Mouse (Mus musculus) c-Kit-positive CD71-negative TER-119-negative erythroid progenitor cells, embryonic 14.5 days (primary cell): ENCODE data around the gene Serpinb1b.
A peak's percentile ranks its signal among the peaks of the same experiment; 100 is the strongest.
"Not testable (repeated sequence)": the region's sequence is repeated elsewhere in the genome, so short reads cannot be mapped to it uniquely, and the experiment has no call there.

ENCODE experiments used
- DNase-seq: peaks from one replicate; pipeline ENCODE4 v3.0.0-alpha.2; 2013; ENCODE audit warnings: low read depth

Serpinb1b gene

DNA sequence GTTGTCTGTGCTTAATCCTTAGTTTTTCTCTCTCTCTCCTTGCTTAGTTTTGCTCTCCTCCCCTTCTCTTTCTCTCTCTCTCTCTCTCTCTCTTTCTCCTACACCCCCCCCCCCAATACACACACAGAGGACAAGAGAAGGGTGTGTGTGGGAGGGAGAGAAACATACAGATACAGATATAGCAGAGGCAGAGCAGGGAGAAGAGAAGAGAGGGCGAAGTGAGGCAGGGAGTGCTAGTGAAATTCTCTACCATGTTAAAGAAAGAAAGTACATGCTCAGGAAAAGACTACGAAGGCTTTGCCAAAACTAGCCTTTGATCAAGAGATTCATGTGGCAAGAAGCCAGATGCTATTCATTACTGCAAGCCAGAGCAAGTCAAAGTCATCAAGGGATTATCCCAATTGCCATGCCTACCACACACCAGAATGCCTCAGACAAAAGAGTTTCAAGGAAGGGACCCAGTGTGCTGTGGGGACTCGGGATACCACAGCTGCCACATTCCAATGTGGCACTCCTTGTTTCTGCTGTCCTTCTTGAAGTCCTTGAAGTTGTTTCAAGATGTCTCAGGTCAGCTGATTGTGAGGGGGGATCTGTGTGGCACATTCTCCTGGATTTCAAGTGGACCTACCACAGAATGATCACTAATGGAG, at the start of gene Serpinb1b:
Serpinb1b (plus strand) TSS at position 520 of the 650 bp plus-strand sequence.
- no peak for DNase-seq

DNA sequence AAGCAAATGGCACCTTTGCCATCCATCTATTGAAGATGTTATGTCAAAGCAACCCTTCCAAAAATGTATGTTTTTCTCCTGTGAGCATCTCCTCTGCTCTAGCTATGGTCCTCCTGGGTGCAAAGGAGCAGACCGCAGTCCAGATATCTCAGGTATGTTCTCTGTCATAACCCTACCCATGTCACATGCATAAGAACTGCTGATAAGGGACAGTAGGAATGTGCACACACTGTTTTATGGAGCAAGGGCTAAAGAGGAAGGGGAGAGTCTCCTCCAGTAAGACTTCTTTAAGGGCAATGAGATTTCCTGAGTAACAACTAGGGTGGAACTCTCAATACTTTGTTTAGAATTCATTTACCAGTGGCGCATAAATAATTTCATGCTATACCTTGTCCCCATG, 48.9 kb upstream of the Serpinb1b start:
- not testable (repeated sequence) for DNase-seq

DNA sequence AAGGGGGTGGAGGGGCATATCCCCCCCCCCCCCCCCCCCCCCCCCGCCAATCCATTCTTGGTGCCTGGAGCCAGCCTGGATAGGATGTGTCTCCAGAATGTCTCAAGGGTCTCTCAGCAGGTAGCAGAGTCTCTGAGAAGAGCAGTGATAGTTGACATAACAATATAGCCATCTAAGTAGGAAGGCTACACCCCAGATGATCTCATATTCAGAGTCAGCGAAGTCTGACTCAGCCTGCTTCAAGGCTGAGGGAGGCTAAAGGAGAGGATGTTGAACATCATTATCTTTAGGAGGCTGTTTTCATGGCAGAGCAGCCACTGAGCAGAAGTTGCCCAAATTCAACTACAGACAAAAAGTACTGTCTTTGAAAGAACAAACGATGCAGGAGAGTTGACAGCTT, 48.1 kb upstream of the Serpinb1b start:
- DNase-seq = no peak

DNA sequence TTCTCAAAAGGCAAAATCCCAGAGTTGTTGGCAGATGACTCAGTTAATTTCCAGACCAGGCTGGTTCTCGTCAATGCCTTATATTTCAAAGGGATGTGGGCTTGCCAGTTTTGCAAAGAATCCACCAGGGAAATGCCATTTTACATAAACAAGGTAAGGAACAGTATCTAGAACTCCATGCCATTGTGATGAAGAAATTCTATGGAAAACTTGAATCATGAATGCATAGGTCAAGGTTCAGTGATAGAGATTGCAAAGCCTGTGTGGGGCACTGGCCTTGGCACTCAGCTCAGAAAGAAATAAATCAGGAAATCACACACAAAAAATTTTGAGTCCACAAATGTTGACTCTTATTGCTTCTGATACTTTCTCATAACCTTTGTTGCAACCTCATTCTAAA, 42.9 kb upstream of the Serpinb1b start:
- no peak for DNase-seq

DNA sequence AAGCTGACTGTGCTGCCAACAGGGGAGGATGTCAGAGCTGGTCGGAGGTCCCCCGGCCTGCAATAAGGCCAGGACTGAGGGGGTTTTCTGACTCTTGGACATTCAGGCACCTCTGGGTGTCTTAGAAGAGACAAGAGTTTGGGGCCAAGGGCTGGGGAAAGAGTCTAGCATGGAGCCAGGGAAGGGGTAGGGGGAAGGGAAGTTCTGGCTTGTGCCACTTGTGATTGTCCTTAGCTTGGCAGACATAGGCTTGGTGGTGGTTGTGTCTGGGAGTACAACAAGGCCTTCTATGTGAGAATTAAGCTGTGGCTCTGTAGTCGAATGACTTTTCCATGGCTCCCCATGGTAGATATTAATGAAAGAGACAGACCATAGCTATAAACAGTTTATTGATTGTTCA, 34.8 kb upstream of the Serpinb1b start:
- no peak for DNase-seq

DNA sequence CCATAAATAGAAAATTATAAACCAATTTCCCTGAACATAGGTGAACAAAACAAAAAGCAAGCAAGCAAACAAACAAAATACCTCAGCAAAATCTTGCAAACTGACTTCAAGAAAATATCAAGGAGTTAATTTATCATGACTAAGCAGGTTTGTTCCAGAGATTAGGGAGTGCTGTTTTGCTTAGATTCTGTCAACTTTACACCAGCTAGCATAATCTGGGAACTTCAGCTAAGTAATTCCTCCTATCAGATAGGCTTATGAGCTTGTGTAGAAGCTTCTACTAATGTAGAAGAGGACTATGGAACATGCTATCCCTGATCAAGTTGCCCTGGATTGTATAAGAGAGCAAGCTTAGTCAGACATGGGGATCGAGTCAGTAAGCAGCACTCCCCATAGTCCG, 31.1 kb upstream of the Serpinb1b start:
- no peak for DNase-seq

DNA sequence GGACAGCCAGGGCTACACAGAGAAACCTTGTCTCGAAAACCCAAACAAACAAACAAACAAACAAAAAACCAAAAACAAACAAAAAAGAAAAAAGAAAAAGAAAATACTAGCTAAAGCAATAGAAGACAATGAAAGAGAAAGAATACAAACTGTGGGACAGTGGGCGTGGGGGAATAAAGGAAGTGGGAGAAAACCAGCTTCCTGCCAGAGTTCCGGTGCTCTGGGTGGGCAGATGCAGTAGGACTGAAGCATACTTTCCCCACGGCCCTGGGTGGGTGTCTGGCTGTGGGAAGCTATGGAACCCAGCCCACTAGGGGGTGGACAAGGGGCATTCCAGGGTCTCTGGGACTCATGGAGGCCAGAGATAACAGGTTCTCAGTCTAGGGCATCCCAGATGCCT, 30.2 kb upstream of the Serpinb1b start:
- DNase-seq = no peak

DNA sequence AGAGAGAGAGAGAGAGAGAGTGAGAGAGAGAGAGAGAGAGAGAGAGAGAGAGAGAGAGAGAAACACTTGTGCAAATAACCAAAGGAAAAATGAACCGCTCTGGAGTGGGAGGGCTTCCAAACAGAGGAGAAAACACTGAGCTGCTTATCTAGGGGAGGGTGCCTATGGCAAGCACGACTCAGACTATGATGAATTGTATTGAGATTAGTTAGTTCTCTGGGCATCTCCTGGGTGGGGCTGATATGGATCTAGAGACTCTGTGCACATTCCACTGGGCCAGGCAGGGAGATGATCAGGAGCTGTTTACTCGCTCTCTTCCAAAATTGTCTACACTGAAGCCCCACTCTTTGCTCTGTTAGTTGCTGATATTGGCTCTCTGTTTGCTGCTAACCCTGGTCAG, 26.7 kb upstream of the Serpinb1b start:
- DNase-seq = no peak

DNA sequence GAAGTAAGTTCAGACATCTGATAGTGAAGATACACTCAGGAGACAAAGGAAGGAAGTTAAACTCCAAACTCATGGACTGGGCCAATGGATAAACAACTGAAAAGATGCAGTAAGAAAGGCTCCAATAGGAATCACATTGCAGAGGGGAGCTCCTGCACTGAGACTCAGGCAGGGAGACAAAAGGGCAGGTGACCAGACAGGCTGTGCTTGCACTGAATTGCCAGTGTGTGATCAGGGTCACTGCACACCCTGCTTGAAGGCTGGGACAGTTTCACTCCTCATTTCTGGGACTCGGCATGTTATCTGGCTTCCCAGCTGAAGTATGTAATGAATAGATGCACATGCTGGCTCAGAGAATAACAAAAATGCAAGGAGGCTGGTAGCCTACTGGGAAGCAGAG, 15.3 kb upstream of the Serpinb1b start:
- DNase-seq = no peak

DNA sequence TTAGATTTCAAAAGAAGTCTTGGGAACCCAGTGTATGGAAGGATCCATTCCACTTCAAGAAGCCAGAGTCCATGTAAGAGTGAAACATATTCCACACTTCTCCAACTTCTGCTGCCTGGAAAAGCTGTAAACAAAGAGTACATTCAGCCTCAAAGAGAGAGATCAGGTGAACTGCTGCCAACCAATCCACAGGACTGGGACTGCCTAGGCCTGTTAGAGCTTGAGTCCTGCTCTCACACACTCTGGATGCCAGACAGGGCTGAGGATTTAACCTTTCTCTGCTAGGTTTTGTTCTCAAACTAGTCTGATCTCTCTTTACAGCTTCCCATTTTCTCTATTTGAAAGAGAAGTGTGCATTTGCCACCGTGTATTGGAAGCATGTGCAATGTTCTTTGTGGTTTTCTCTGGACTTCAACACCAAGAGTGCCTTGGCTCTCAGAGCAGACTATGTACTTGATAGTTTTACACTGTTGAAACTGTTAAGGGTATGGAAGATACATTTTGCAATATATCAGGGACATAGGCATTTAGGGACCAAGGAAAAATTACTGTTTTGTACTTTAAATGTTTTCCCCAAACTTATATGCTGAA, 10.9 kb upstream of the Serpinb1b start:
- DNase-seq = no peak

DNA sequence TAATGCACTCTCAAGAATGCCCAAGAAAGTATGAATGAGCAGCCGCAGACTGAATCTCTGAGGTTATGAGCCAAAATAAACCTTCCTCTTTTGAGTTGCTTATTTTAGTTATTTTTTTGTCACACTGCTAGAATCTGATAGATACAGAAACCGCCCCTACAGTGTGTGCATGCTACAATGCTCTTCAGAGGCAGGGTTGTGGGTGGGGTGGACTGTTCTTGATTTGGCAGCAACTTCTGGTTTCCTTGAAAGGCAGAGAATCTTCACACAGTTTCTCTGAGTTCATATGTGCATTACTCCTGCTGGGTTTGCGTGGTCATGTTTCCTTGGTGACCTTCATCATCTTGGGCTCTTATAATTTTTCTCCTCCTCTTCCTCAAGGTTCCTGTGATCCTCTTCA, 10.2 kb upstream of the Serpinb1b start:
- no peak for DNase-seq

DNA sequence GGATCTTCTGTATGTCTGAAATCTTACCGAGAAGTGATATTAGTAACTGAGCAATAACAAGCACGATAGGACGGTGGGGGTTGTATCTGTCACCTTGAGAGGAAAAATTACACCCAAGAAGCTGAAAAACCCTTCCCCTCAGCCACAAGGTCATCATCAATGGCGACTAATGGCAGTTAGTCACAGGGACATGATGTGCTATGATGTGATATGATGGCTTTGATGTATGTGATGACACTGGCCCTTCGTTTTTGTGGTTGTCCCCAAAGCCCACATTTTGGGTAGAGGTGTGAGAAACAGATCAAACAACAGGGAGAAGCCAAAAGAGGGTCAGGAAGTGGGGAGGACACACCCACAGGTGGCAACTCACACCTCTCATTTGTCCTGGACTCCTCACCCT, 6.6 kb upstream of the Serpinb1b start:
- no peak for DNase-seq

DNA sequence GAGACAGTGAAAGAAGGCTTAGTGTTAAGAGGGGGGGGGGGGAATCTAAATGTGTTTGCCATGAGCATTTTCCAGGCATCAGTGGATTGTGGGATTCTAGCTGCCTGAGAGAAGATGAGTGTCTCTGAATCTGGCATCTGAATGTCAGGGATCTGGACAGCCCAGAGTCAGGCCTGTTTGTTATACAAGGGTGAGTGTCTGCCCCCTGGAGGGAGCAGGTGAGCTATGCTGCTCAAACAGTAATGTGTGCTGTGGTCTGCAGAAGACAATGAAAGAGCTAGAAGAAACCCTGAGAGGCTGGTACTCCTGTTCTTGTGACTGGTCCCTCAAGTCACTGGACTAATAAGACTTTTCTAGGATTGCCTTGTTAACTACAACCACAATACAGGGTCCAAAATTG, 4.3 kb upstream of the Serpinb1b start:
- peak; percentile 28 for DNase-seq

DNA sequence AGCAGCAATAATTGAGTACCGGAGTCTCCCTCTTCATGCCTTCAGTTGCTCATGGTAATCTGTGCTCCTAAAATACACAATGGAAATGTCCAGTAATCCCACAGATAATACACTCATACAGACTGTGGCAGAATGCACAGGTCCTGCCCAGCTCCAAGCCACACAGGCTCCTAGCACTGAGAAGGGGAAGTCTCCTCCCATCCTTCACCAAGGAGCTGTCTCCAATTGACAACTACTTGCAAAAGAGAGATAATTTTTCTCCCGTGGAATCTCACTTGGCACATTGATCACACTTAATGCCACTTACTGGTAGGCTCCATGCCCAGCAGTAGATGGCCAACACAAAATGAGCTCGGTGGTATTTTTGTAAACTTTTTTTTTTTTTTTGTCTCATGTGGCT, 2.1 kb upstream of the Serpinb1b start:
- no peak for DNase-seq

DNA sequence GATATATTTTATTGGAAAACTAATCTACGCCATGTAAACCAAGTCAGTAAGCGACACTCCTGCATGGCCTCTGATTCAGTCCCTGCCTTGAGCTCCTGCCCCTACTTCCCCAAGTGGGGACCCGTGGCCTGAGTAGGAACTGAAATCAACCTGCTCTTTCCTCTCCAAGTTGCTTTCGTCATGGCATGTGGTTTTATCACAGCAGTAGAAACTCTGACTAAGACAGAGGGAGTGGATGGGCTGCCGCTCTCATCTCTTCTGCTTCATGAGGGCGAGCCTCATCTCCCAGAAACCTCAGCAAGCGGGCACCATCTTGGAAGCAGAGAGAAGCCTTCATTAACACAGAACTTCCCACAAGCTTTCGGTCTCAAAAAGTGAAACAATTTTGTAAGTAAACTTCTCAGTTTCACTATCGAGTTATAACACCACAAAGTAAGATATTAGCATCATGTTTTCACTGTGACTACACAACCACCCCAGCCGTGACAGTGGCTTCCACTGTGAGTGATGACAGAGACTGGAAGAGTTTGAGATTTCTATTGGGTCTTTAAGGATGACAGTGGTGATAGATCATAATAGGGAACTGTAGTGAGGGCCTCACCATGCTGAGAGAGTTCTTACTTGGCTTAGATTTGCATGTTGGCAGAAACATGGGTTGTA, 1.2 kb upstream of the Serpinb1b start:
- DNase-seq = no peak

DNA sequence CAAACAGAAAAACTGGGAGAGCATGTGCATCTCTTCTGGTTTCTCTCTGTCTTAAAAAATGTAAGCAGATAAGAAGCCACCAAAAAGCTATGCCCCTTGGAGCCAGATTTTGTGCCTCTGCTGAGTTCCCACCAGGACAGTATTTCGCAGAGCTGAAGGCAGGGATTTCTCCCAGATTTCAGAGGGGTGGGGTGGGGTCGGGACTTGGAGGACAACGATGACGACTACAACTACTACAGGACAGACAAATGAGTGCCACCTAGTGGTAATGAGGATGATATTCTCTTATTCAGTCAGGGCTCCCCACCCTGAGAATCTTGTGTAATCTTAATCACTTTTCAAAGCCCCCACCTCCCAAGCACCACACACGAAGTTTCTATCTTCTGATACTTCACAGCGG, 1.0 kb downstream of the Serpinb1b start:
- peak; percentile 22 for DNase-seq

DNA sequence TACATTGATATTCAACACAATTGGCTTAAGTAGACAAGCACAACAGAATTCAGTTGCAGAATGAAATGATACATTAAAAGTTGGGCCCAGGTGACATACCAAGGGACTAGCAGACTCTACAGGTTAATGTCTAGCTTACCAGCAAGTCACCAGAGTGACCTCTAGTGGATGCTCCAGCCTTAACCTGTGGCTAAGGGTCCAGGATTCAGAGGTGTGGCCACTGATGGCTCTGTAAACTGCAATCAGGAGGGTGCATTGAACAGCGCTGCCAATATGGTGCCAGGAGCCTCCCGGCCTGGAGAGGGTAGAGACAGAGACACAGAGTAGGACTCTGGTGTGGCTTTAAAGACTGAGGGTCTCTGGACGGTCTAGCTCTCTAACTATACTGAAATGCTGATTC, 2.0 kb downstream of the Serpinb1b start:
- no peak for DNase-seq

DNA sequence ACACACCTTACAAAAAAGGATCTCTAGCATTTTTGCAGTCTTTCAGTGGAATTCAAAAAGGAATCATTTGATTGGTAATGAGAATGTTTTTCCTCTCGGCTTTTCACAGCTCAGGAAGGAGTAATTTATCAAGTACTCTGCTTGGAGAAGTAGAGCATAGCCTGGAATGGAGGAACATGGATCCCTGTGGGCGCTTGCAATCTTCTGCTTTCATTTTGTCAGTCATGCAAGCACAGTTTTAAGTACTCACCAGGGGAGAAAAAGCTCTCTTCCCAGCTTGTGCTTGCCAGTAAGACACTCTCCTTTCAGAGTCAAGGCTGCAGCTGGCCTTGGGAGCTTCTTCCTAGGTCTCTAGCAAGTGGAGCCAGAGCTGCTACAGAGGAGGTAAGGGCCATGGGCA, 5.5 kb downstream of the Serpinb1b start:
- no peak for DNase-seq

DNA sequence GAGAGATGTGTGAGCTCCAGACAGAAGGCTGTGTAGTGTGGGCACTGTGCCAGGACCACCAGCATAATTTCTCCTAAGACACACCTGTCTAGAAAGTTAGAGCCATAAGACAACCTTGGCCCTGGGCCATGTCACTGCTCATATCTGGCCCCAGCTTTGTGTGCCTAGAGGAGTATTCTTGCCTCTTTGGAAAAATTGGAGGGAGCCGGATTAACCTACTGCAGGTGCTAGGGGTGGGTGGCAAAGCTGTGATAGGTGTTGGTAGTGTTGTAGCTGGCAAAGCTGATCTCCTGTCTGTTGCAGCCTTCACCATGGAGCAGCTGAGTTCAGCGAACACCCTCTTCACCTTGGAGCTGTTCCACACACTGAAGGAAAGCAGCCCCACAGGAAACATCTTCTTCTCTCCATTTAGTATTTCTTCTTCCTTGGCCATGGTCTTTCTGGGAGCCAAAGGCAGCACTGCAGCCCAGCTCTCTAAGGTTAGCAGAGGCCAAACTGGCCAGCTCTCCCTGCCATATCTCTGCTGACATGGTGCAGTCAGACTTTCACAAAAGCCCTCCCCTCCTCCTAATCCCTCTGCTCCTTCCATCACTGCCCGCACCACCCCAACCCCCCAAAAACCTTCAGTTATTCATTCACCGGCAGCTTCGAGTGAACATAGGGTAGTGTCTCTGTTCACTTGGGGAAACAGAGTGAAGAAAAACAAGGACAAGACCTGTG, 6.8 kb downstream of the Serpinb1b start:
- DNase-seq = no peak

DNA sequence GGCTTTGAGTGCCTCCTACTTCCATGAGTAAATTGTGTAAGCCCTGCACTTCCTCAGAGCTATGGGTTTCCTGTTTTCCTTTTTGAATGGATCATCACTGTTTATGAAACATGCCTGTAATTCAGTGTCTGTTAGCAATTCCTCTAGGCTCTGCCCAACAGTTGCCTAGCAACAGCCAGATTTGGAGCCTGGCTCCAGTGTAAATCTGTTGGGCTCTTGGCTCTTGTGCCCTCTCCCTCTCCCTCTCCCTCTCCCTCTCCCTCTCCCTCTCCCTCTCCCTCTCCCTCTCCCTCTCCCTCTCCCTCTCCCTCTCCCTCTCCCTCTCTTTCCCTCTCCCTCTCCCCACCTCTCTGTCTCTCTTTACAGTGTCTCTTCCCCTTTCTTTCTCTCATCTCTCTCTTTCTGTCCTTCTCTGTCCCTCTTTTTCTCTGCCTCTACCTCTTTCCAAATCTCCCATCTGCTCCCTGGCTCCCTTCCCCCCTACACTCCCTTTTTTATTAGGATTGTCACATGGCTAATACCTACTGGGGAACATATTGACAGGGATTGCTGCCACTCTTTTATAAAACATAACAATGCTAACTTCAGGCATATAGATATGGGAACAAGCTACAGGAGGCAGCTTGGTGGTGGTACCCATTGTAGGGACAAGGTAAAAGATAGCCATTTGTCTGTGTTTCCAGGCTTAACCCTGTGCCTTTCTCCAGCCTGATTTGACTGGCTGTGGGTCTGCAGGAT, 7.5 kb downstream of the Serpinb1b start:
- DNase-seq = no peak

DNA sequence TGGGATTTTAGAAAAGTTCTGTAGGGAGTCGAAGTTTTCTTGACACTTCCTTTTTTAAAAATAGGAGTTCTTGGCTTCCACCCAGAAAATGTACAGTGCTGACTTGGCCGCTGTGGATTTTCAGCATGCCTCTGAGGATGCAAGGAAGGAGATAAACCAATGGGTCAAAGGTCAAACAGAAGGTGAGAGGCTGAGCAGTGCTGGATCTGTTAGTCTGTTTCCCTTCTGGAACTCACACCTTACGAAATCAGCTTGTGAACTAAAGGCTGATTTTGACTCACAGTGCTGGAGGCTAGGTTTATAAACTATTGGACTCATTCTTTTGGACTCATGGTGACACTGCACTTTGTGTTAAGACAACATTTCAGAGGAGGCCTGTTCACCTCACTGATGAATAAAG, 11.2 kb downstream of the Serpinb1b start:
- no peak for DNase-seq

DNA sequence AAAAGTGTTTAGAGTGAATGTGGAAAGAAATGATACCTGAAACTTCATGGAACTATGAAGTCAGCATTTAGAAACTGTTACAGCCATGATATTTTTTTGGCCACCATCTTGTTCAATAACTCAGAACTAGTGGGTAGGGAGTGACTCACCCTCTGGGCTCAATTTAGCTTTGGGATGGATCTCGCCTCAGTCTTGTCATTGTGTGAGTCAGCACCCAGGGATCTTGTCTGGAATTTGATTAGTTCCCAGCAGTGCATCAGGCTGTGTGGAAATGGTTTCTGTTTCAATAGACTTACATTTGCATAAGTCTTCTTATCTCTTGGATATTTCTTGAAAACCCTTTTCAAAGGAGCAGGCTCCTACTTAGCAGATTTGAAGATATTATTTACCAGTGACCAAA, 12.2 kb downstream of the Serpinb1b start:
- no peak for DNase-seq
